Mouse (Mus musculus): ENCODE data around the gene Dgat2. TPM values are rescaled to one million over a fixed set of nuclear protein-coding genes. Genes with fewer than 3 reads are reported as not detected.

The Dgat2 gene
- polyA plus RNA-seq, 1 experiment, result 2,827 TPM

- DNase-seq (ENCODE audit: low read depth), result no peak
These were observed 42.0 kb downstream of the Dgat2 start for GRCm38 (mm10) chr7:99140511-99140910.

GRCm38 (mm10) chr7:99139841-99140491, 42.6 kb downstream of the Dgat2 start:
- DNase-seq (ENCODE audit: low read depth), result no peak

GRCm38 (mm10) chr7:99137541-99137940, 45.0 kb downstream of the Dgat2 start:
- DNase-seq (ENCODE audit: low read depth), result no peak

GRCm38 (mm10) chr7:99136789-99137188, 45.7 kb downstream of the Dgat2 start:
- DNase-seq (ENCODE audit: low read depth), result no peak

- no peak for DNase-seq (ENCODE audit: low read depth)
These were observed 48.6 kb downstream of the Dgat2 start for GRCm38 (mm10) chr7:99133811-99134402.

GRCm38 (mm10) chr7:99132597-99132996, 49.9 kb downstream of the Dgat2 start:
- DNase-seq (ENCODE audit: low read depth), result no peak

GRCm38 (mm10) chr7:99131819-99132353, 50.6 kb downstream of the Dgat2 start:
- DNase-seq (ENCODE audit: low read depth), result no peak

GRCm38 (mm10) chr7:99128965-99129364, 53.6 kb downstream of the Dgat2 start:
- DNase-seq (ENCODE audit: low read depth), result no peak

- DNase-seq (ENCODE audit: low read depth), result no peak
These were observed 54.2 kb downstream of the Dgat2 start for GRCm38 (mm10) chr7:99128020-99128950.

GRCm38 (mm10) chr7:99126057-99126456, 56.5 kb downstream of the Dgat2 start:
- DNase-seq (ENCODE audit: low read depth), result no peak

- no peak for DNase-seq (ENCODE audit: low read depth)
These were observed 59.9 kb downstream of the Dgat2 start for GRCm38 (mm10) chr7:99122651-99123050.

GRCm38 (mm10) chr7:99120865-99121521, 61.5 kb downstream of the Dgat2 start:
- no peak for DNase-seq (ENCODE audit: low read depth)

GRCm38 (mm10) chr7:99120082-99120481, 62.4 kb downstream of the Dgat2 start:
- DNase-seq (ENCODE audit: low read depth), result no peak

GRCm38 (mm10) chr7:99116781-99117180, 65.7 kb downstream of the Dgat2 start:
- DNase-seq (ENCODE audit: low read depth), result no peak

GRCm38 (mm10) chr7:99114006-99114726, 68.4 kb downstream of the Dgat2 start:
- peak; percentile 55 for DNase-seq (ENCODE audit: low read depth)

- no peak for DNase-seq (ENCODE audit: low read depth)
These were observed 75.0 kb downstream of the Dgat2 start for GRCm38 (mm10) chr7:99107566-99107965.

- no peak for DNase-seq (ENCODE audit: low read depth)
These were observed 75.7 kb downstream of the Dgat2 start for GRCm38 (mm10) chr7:99106714-99107270.
